Mouse (Mus musculus): ENCODE data around the gene Mier2.

Gene Mier2

DNA sequence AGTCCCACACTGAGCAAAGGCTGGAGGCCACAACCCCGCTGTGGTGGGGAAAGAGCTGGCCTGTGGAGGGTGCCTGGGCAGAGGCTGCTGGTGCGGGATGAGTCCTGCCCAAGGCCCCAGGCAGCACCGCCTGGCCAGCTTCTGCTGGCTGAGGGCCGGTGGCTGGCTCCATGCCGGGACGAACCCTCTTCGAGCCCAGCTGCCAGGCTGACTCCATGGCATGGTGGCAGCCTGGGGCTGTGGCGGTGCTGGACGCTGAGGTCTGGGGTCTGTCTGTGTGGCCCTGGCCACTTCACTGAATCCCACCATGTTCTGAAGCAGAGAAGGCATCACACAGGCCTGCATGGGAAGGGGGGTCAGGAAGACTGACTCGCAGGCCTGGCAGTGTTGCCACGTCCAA is 14.3 kb downstream of the Mier2 start:
- in situ Hi-C loops (cut with MseI, MboI): no loop called here

GRCm38 (mm10) chr10:79539701-79540495 is 15.1 kb downstream of the Mier2 start:
- in situ Hi-C loops (cut with MseI, MboI): no loop called here

- in situ Hi-C loops (cut with MseI, MboI): no loop called here
Observed at GRCm38 (mm10) chr10:79538873-79539272, 16.1 kb downstream of the Mier2 start.

DNA sequence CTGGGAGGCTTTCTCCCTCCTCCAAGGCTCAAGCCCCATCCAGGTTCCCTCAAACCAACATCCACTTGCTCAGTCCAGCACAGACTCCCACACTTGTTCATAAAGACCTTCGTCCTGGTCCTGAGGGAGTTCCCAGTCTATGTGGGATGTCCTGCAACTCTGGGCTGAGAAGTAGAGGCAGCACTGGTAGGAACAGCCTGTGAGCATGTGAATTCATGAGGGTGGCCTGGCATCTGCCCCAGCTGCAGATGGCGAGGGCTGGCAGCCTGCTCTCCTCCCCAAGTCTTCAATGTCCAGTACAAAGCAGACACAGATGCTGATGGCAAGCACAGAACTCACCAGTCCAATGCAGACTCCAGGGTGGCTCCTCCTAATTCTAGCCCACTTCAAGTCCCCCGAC is 16.7 kb downstream of the Mier2 start:
- in situ Hi-C loops (cut with MseI, MboI): no loop called here

DNA sequence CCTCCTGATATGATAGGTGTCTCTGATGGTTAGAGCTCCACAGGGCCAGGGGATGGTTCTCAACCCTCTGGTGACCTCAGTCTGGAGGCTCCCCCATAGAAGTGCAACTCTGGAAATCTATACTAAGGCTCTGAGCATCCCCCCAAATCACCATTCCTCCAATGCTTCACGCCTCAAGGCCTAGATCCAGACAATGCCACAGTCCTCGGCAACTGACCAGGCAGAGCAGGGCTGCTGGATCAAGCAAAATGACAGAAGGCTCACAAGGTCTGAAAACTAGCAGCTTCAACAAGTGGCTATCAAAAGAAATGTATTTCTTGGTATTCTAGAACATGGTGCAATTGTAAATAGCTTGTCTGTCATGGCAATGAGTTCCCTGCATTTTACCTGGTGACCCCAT is 17.2 kb downstream of the Mier2 start:
- in situ Hi-C loops (cut with MseI, MboI): no loop called here

DNA sequence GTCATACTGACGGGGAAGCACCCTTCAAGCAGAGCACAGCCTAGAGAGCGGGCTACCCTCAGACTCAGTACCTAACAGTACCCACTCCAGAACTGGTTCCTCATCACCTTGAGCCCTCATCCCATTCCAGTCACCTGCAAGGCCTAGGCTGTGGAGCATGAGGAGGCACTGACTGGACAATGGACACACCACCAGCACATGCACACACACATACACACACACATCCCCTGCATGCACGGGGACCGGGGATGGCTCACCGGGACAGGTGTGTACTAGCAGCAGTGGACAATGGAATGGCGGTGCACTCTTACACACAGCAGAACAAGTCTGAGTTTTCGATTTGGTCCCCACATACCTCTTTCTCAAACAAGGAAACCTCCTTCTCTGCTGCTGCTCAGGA is 17.7 kb downstream of the Mier2 start:
- in situ Hi-C loops (cut with MseI, MboI): no loop called here

- in situ Hi-C loops (cut with MseI, MboI): no loop called here
Observed at GRCm38 (mm10) chr10:79536461-79537080, 18.4 kb downstream of the Mier2 start.

- in situ Hi-C loops (cut with MseI, MboI): no loop called here
Observed at GRCm38 (mm10) chr10:79535431-79535830, 19.6 kb downstream of the Mier2 start.

- in situ Hi-C loops (cut with MseI, MboI): no loop called here
Observed at GRCm38 (mm10) chr10:79534426-79534825, 20.6 kb downstream of the Mier2 start.

- in situ Hi-C loops (cut with MseI, MboI): no loop called here
Observed at GRCm38 (mm10) chr10:79533126-79533911, 21.7 kb downstream of the Mier2 start, which contains the start of gene Plpp2. Gene Plpp2, minus strand, starts transcription at chr10:79533796.

GRCm38 (mm10) chr10:79532678-79533077 is 22.3 kb downstream of the Mier2 start:
- in situ Hi-C loops (cut with MseI, MboI): no loop called here

DNA sequence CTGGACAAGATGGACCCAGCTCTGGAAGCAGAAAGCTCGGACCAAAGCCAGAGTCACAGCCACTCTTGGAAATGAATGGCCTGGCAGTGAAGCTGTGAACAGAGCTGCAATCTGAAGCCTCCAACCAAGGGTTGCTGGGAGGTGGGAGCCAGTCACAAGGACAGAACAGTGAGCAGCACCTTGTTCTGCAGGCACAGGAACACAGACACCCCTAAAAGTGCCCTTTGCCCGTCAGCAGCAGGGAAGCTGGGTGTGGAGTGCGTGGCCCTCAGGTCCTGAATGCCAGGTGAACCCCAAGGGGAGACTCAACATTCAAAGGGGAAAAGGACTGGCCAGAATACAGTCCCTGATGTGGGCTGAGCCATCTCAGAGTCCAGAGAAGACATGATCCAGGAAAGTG is 23.4 kb downstream of the Mier2 start:
- in situ Hi-C loops (cut with MseI, MboI): no loop called here

GRCm38 (mm10) chr10:79530721-79531120 is 24.3 kb downstream of the Mier2 start:
- in situ Hi-C loops (cut with MseI, MboI): no loop called here

GRCm38 (mm10) chr10:79530241-79530640 is 24.8 kb downstream of the Mier2 start:
- in situ Hi-C loops (cut with MseI, MboI): no loop called here

- in situ Hi-C loops (cut with MseI, MboI): no loop called here
Observed at GRCm38 (mm10) chr10:79528081-79528480, 26.9 kb downstream of the Mier2 start.

DNA sequence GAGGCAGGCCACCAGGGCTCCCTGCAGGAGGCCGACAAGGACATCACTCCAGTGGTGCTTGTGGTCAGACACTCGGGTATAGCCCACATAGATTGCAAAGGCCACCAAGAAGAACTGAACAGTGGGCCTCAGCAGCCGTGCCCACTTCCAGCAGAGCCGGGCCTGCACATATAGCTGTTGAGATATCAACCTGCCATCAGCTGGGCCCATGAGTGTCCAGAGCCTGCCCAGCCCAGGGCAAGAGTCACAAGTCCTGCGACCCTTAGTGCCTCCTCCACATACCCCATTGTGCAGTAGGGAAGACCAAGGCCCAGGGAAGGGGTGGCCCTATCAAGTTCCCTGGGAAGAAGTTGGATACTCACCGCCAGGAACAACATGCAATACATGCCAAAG is 27.6 kb downstream of the Mier2 start:
- in situ Hi-C loops (cut with MseI, MboI): no loop called here

DNA sequence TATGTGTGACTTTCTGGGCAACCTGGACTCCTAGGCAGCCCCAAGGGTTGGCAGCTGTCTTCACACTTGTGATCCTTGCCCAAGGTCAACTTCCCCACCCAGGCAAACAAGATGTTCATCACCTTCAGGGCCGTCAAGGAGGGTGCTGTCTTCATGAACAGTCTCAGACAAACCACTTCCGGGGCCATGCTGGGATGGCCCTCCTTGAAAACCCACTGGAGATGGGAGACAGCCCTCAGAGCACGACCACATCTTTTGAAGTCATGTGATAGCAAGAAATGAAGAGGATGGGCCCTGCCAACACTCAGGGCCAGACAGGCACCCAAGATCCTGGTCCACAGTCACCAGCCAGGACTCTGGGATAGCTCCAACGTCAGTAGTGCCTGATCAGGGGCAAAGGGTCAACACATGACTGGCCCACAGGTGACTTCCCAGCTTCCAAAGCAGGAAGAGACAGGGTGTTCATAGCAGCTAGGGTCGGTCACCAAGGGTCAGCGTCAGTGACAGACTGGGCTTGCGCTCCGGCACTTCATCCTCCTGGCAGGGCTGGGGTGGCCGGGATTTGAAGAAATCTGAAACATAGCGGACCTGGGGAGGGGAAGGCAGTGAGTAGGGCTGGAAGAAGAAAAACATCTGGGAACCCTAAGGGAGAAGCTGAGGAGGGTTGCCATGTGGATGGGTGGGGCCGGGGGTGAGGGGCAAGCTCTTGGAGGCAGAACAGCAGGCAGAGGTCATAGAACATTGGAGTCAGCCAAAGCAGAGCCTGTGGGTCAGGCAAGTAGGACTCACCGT is 28.1 kb downstream of the Mier2 start:
- in situ Hi-C loops (cut with MseI, MboI): no loop called here

GRCm38 (mm10) chr10:79525456-79526325 is 29.3 kb downstream of the Mier2 start:
- in situ Hi-C loops (cut with MseI, MboI): no loop called here

GRCm38 (mm10) chr10:79524433-79524832 is 30.6 kb downstream of the Mier2 start:
- in situ Hi-C loops (cut with MseI, MboI): no loop called here

DNA sequence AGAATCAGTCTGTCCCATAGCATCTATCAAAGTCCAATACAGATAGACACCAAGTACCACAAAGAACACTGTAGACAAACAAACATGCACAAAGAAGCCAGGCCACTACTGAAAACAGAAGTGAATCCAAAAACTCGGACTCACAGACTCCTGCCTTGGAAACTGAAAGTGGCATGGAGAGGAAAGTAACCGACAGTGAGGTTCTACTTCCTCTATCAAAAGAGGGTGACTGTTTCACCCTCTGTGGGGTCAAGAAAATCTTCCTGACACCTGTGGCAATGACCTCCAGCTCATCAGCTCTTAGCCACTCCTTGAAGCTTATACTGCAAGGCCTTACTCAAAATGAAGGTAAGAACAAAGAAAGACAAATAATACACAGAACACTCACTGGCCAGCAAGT is 48.3 kb downstream of the Mier2 start:
- in situ Hi-C loops (cut with MseI, MboI): no loop called here

All from mouse trophoblast stem cell (cell line).